In the genomic region with DNA sequence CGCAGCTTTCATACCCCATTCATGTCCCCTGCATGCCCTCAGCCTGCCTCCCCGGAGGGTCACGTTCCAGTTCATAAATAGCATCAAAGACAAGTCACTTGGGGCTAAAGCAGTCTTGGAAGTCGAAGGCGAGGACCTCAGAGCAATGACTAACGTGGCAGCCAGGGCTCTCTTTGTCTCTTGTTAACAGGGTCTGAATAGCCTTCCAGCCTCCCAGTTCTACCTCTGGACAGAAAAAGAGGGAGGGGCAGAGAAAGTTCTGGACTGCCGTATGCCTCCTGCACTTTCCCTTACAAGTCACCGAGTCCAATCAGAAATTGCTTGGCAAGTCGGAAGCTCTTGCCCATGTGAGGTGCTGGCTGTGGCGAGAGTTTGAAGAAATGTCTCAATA, we compare ENCODE assay signal across 10 mouse cellular contexts. TPM values are rescaled to one million over a fixed set of nuclear protein-coding genes. Genes with fewer than 3 reads are reported as not detected.
DNase-seq lines count a peak whose midpoint lies in the region; ATAC-seq and TF ChIP-seq lines count a peak whose summit lies in the region.
"Had no signal": no experiment of that assay in that cellular context is flagged by ENCODE, and none has a peak within 500 bp of the region (broad histone marks: within the 10 kb centered on the region; RNA-seq: fewer than 3 reads in every experiment).

No protein-coding gene starts in this region.

- no peaks in the 10 kb centered on the region for H3K9me3 ChIP-seq in liver, embryonic 11.5 days (ENCODE audit: control insufficient read depth, low read length)
- no peaks in the 10 kb centered on the region for H3K9me3 ChIP-seq in hindbrain, postnatal 0 days (ENCODE audit: low read length)
- no peaks in the 10 kb centered on the region for H3K9me3 ChIP-seq in neural tube, embryonic 12.5 days
- H3K9me3 ChIP-seq: intestine, embryonic 15.5 days had no signal

- ATAC-seq in liver, embryonic 11.5 days (replicated peaks; ENCODE audit: low FRiP score): no peak
- ATAC-seq in hindbrain, postnatal 0 days: no peak
- ATAC-seq in neural tube, embryonic 12.5 days (ENCODE audit: low FRiP score, low read depth): no peak
- ATAC-seq: intestine, embryonic 15.5 days had no signal

- no peak for TF ChIP-seq POLR2A in liver, adult 2 months (IDR thresholded peaks at IDR 0.05; ENCODE audit: extremely low read depth, insufficient read depth, low read length)

- no peaks in the 10 kb centered on the region for H3K36me3 ChIP-seq in liver, adult 2 months (ENCODE audit: control insufficient read depth, insufficient read depth, low read length)
- no peaks in the 10 kb centered on the region for H3K36me3 ChIP-seq in liver, embryonic 11.5 days (ENCODE audit: control insufficient read depth, insufficient read depth, low read length)
- no peaks in the 10 kb centered on the region for H3K36me3 ChIP-seq in hindbrain, postnatal 0 days (ENCODE audit: insufficient read depth, low read length)
- H3K36me3 ChIP-seq in neural tube, embryonic 12.5 days: no peaks in the 10 kb centered on the region
- H3K36me3 ChIP-seq: intestine, embryonic 15.5 days had no signal

- peak; percentile 65 for DNase-seq in liver, adult 2 months (ENCODE audit: extremely low read depth, low read depth, low spot score)
- DNase-seq in liver, embryonic 11.5 days (ENCODE audit: low spot score): no peak
- DNase-seq in heart, adult 8-10 months (ENCODE audit: low spot score): peak; percentile 31
- DNase-seq in hindbrain, postnatal 0 days (ENCODE audit: low spot score): no peak
- DNase-seq in cerebellum, adult 9-11 months: no peak
- DNase-seq in urinary bladder, postnatal 25 days (ENCODE audit: low spot score): no peak
- DNase-seq in lung, postnatal 14 days: no peak
- DNase-seq: lung, adult 18-20 months had no signal

- no peak for TF ChIP-seq CTCF in liver, adult 2 months (IDR thresholded peaks at IDR 0.05; ENCODE audit: low read depth, low read length)
- TF ChIP-seq CTCF in hindbrain, postnatal 0 days (IDR thresholded peaks at IDR 0.05; ENCODE audit: low read depth): no peak

- WGBS in liver, adult 2 months: 70% methylated on average over 10 of the region's 10 CpGs
- 73% methylated on average over 10 of the region's 10 CpGs for WGBS in liver, embryonic 11.5 days
- 29% methylated on average over 10 of the region's 10 CpGs for WGBS in hindbrain, postnatal 0 days
- 21% methylated on average over 10 of the region's 10 CpGs for WGBS in neural tube, embryonic 12.5 days

- no peak overlapping the region for H3K27ac ChIP-seq in liver, adult 2 months (replicated peaks; ENCODE audit: insufficient read depth, low read depth, low read length)
- no peak overlapping the region for H3K27ac ChIP-seq in liver, embryonic 11.5 days (ENCODE audit: low read depth, low read length)
- H3K27ac ChIP-seq in hindbrain, postnatal 0 days: no peak overlapping the region
- no peak overlapping the region for H3K27ac ChIP-seq in neural tube, embryonic 12.5 days
- H3K27ac ChIP-seq: intestine, embryonic 15.5 days had no signal

- H3K4me3 ChIP-seq in liver, adult 2 months (ENCODE audit: insufficient read depth, low read depth, low read length): no peak overlapping the region
- no peak overlapping the region for H3K4me3 ChIP-seq in liver, embryonic 11.5 days (ENCODE audit: low read depth, low read length)
- no peak overlapping the region for H3K4me3 ChIP-seq in hindbrain, postnatal 0 days (ENCODE audit: low read length)
- H3K4me3 ChIP-seq in neural tube, embryonic 12.5 days: no peak overlapping the region
- H3K4me3 ChIP-seq: intestine, embryonic 15.5 days had no signal

- H3K4me2 ChIP-seq in liver, embryonic 11.5 days: no peak overlapping the region
- H3K4me2 ChIP-seq in hindbrain, postnatal 0 days (ENCODE audit: low read depth, low read length): peak overlapping the region; percentile 23
- H3K4me2 ChIP-seq in neural tube, embryonic 12.5 days (replicated peaks): peak overlapping the region; percentile 19
- H3K4me2 ChIP-seq: intestine, embryonic 15.5 days had no signal

- no peaks in the 10 kb centered on the region for H3K79me2 ChIP-seq in liver, adult 2 months (ENCODE audit: control insufficient read depth, insufficient read depth, low read length)

- H3K27me3 ChIP-seq in liver, adult 2 months (ENCODE audit: control insufficient read depth, insufficient read depth, low read length): no peaks in the 10 kb centered on the region
- no peaks in the 10 kb centered on the region for H3K27me3 ChIP-seq in liver, embryonic 11.5 days (replicated peaks; ENCODE audit: control insufficient read depth, insufficient read depth, low read length)
- no peaks in the 10 kb centered on the region for H3K27me3 ChIP-seq in hindbrain, postnatal 0 days (ENCODE audit: insufficient read depth, low read length)
- H3K27me3 ChIP-seq in neural tube, embryonic 12.5 days (replicated peaks): no peaks in the 10 kb centered on the region
- H3K27me3 ChIP-seq: intestine, embryonic 15.5 days had no signal

- H3K9ac ChIP-seq in liver, adult 2 months (ENCODE audit: low read depth, low read length): no peak overlapping the region
- H3K9ac ChIP-seq in liver, embryonic 11.5 days (ENCODE audit: low read depth, low read length): no peak overlapping the region
- no peak overlapping the region for H3K9ac ChIP-seq in hindbrain, postnatal 0 days (replicated peaks; ENCODE audit: low read length)
- no peak overlapping the region for H3K9ac ChIP-seq in neural tube, embryonic 12.5 days
- H3K9ac ChIP-seq: intestine, embryonic 15.5 days had no signal

- H3K4me1 ChIP-seq in liver, adult 2 months (ENCODE audit: control insufficient read depth, insufficient read depth, low read length): peaks cover 8% of the 10 kb centered on the region
- no peaks in the 10 kb centered on the region for H3K4me1 ChIP-seq in liver, embryonic 11.5 days (replicated peaks; ENCODE audit: control insufficient read depth, insufficient read depth, low read length)
- H3K4me1 ChIP-seq in hindbrain, postnatal 0 days (ENCODE audit: insufficient read depth, low read length): 0 out of 2 replicates have a peak, but pooled peaks cover 3% of the 10 kb centered on the region
- peaks cover 8% of the 10 kb centered on the region for H3K4me1 ChIP-seq in neural tube, embryonic 12.5 days

RNA-seq across cellular contexts. Expression of a gene that starts 47.4 kb away (rescaled TPM):
- total RNA-seq in liver, adult 2 months (2014; rRNA removed): 88.2 and 91.5 TPM in 2 replicates
- 36.7 and 37.2 TPM in 2 replicates for polyA plus RNA-seq in liver, adult 2 months (2012; rRNA removed)
- 95.8 and 97.9 TPM in 2 replicates for polyA plus RNA-seq in liver, embryonic 11.5 days (2014; fragmentation: Nextera tagmentation; extraction: Ambion mirVana)
- total RNA-seq in heart, adult 8-10 months (2022): 100 to 1,000 TPM; 276 to 382 (median 344) TPM
- 52.3 and 55.5 TPM in 2 replicates for total RNA-seq in hindbrain, postnatal 0 days (2014; rRNA removed)
- 64.3 and 64.7 TPM in 2 replicates for polyA plus RNA-seq in hindbrain, postnatal 0 days (2015; fragmentation: Nextera tagmentation; extraction: Ambion mirVana)
- polyA plus RNA-seq in neural tube, embryonic 12.5 days (2016; fragmentation: Nextera tagmentation; extraction: Ambion mirVana): 120 and 130 TPM in 2 replicates

Comparison
In these comparisons a context has a peak if more than half of its experiments do, and no peak if none do; other contexts are left out.
1. DNase-seq: peak in liver, adult 2 months (single experiment) and heart, adult 8-10 months (single experiment); none in liver, embryonic 11.5 days (single experiment), hindbrain, postnatal 0 days (single experiment), cerebellum, adult 9-11 months (single experiment), urinary bladder, postnatal 25 days (single experiment) and lung, postnatal 14 days (single experiment).